Mouse (Mus musculus) lung, adult 2 months (tissue): ENCODE results near the gene Pdlim1.

ENCODE experiments used
- CTCF ChIP-seq: fragments of 200-500 bp; IDR thresholded peaks from 2 replicates; pipeline ENCODE4 v1.5.1; 2011; ENCODE audit warnings: mild to moderate bottlenecking, low read length, control low read depth; ENCODE audit not compliant: insufficient read depth
- POLR2A ChIP-seq: fragments of 200-500 bp; IDR thresholded peaks from 2 replicates; pipeline ENCODE4 v1.6.1; 2011; ENCODE audit warnings: low read depth, mild to moderate bottlenecking, control low read depth, low read length, borderline replicate concordance; ENCODE audit errors: extremely low read depth

- TF ChIP-seq CTCF (no peak), POLR2A (no peak)
Measured at GRCm38 (mm10) chr19:40309911-40310310, 38.3 kb upstream of the Pdlim1 start.
